Mouse (Mus musculus): ENCODE data around the gene Kif3b. TPM values are rescaled to one million over a fixed set of nuclear protein-coding genes. Genes with fewer than 3 reads are reported as not detected.
A peak's percentile ranks its signal among the peaks of the same experiment; 100 is the strongest.

Gene Kif3b
- polyA plus RNA-seq, 2 experiments: 1.8 to 2.5 TPM

- no peak for TF ChIP-seq EP300 (IDR thresholded peaks at IDR 0.05; ENCODE audit: low read depth)
- Histone ChIP-seq H3K27me3 (ENCODE audit: control insufficient read depth, insufficient read depth, low read length) (no peaks in the 10 kb centered on the region), H3K27ac (no peak overlapping the region), H3K9me3 (ENCODE audit: control insufficient read depth, low read length) (no peaks in the 10 kb centered on the region), H3K4me3 (ENCODE audit: insufficient read depth in 1 of 2, low read depth in 2 of 2, low read length in 2 of 2) (no peak overlapping the region), H3K4me1 (replicated peaks; ENCODE audit: control insufficient read depth in 2 of 2, insufficient read depth in 2 of 2, low read length in 1 of 2) (peaks cover 0 to 4% of the 10 kb centered on the region in 2 experiments; a peak in 1 of 4 replicates), H3K36me3 (replicated peaks; ENCODE audit: control insufficient read depth, insufficient read depth, low read depth) (peaks cover 7% of the 10 kb centered on the region), H3K9ac (replicated peaks) (no peak overlapping the region), H3K4me2 (ENCODE audit: low read depth) (no peak overlapping the region)
- no peak for ATAC-seq (ENCODE audit: insufficient read depth)
- 45% methylated on average over 8 of the region's 8 CpGs for WGBS (ENCODE audit: insufficient replicate concordance)
- DNase-seq (ENCODE audit: low read depth in 3 of 3, low spot score in 3 of 3): no peak
Measured at GRCm38 (mm10) chr2:153319036-153319643, 27.9 kb downstream of the Kif3b start.

GRCm38 (mm10) chr2:153325706-153326376 lies 34.6 kb downstream of the Kif3b start:
- Histone ChIP-seq H3K4me1 (replicated peaks; ENCODE audit: control insufficient read depth in 2 of 2, insufficient read depth in 2 of 2, low read length in 1 of 2) (no peaks in the 10 kb centered on the region), H3K9ac (replicated peaks) (no peak overlapping the region), H3K4me3 (ENCODE audit: insufficient read depth in 1 of 2, low read depth in 2 of 2, low read length in 2 of 2) (no peak overlapping the region), H3K27me3 (ENCODE audit: control insufficient read depth, insufficient read depth, low read length) (no peaks in the 10 kb centered on the region), H3K36me3 (replicated peaks; ENCODE audit: control insufficient read depth, insufficient read depth, low read depth) (peaks cover 7% of the 10 kb centered on the region), H3K9me3 (ENCODE audit: control insufficient read depth, low read length) (no peaks in the 10 kb centered on the region), H3K4me2 (ENCODE audit: low read depth) (no peak overlapping the region), H3K27ac (no peak overlapping the region)
- ATAC-seq (ENCODE audit: insufficient read depth): no peak
- 77% methylated on average over 9 of the region's 9 CpGs for WGBS (ENCODE audit: insufficient replicate concordance)
- TF ChIP-seq EP300 (IDR thresholded peaks at IDR 0.05; ENCODE audit: low read depth) (no peak), CTCF (IDR thresholded peaks at IDR 0.05; ENCODE audit: low read depth) (no peak)
- DNase-seq (ENCODE audit: low read depth in 3 of 3, low spot score in 3 of 3): no peak

- H3K9ac ChIP-seq (replicated peaks): no peak overlapping the region
- no peak overlapping the region for H3K27ac ChIP-seq
- ATAC-seq (ENCODE audit: insufficient read depth): no peak
- H3K36me3 ChIP-seq (replicated peaks; ENCODE audit: control insufficient read depth, insufficient read depth, low read depth): no peaks in the 10 kb centered on the region
- H3K4me1 ChIP-seq (replicated peaks; ENCODE audit: control insufficient read depth in 2 of 2, insufficient read depth in 2 of 2, low read length in 1 of 2): peaks cover 3 to 22% of the 10 kb centered on the region in 2 experiments; a peak in 3 of 4 replicates
- DNase-seq (ENCODE audit: low read depth in 3 of 3, low spot score in 3 of 3): no peak
- TF ChIP-seq EP300 (IDR thresholded peaks at IDR 0.05; ENCODE audit: low read depth): no peak
- no peak for TF ChIP-seq CTCF (IDR thresholded peaks at IDR 0.05; ENCODE audit: low read depth)
- WGBS (ENCODE audit: insufficient replicate concordance): 94% methylated on average over 5 of the region's 5 CpGs
- H3K9me3 ChIP-seq (ENCODE audit: control insufficient read depth, low read length): no peaks in the 10 kb centered on the region
- H3K27me3 ChIP-seq (ENCODE audit: control insufficient read depth, insufficient read depth, low read length): no peaks in the 10 kb centered on the region
- no peak overlapping the region for H3K4me2 ChIP-seq (ENCODE audit: low read depth)
- no peak overlapping the region for H3K4me3 ChIP-seq (ENCODE audit: insufficient read depth in 1 of 2, low read depth in 2 of 2, low read length in 2 of 2)
Measured at GRCm38 (mm10) chr2:153332271-153332670, 41.1 kb downstream of the Kif3b start.

- TF ChIP-seq EP300 (IDR thresholded peaks at IDR 0.05; ENCODE audit: low read depth) (no peak), CTCF (IDR thresholded peaks at IDR 0.05; ENCODE audit: low read depth) (no peak)
- ATAC-seq (ENCODE audit: insufficient read depth) (no peak), DNase-seq (ENCODE audit: low read depth in 3 of 3, low spot score in 3 of 3) (peak in 1 of 3 experiments; percentile 17)
- no peak overlapping the region for H3K27ac ChIP-seq
- no peaks in the 10 kb centered on the region for H3K27me3 ChIP-seq (ENCODE audit: control insufficient read depth, insufficient read depth, low read length)
- H3K9ac ChIP-seq (replicated peaks): no peak overlapping the region
- peaks cover 3 to 29% of the 10 kb centered on the region in 2 experiments; a peak in 3 of 4 replicates for H3K4me1 ChIP-seq (replicated peaks; ENCODE audit: control insufficient read depth in 2 of 2, insufficient read depth in 2 of 2, low read length in 1 of 2)
- H3K4me2 ChIP-seq (ENCODE audit: low read depth): no peak overlapping the region
- no peaks in the 10 kb centered on the region for H3K36me3 ChIP-seq (replicated peaks; ENCODE audit: control insufficient read depth, insufficient read depth, low read depth)
- 69% methylated on average over 3 of the region's 3 CpGs for WGBS (ENCODE audit: insufficient replicate concordance)
- H3K9me3 ChIP-seq (ENCODE audit: control insufficient read depth, low read length): no peaks in the 10 kb centered on the region
- no peak overlapping the region for H3K4me3 ChIP-seq (ENCODE audit: insufficient read depth in 1 of 2, low read depth in 2 of 2, low read length in 2 of 2)
Measured at GRCm38 (mm10) chr2:153332981-153333380, 41.8 kb downstream of the Kif3b start.

- ATAC-seq (ENCODE audit: insufficient read depth) (peak; percentile 21; the same call in 1 of the 2 replicates), DNase-seq (ENCODE audit: low read depth in 3 of 3, low spot score in 3 of 3) (no peak)
- H3K27ac ChIP-seq: no peak overlapping the region
- 67% methylated on average over 6 of the region's 6 CpGs for WGBS (ENCODE audit: insufficient replicate concordance)
- H3K4me2 ChIP-seq (ENCODE audit: low read depth): no peak overlapping the region
- TF ChIP-seq CTCF (IDR thresholded peaks at IDR 0.05; ENCODE audit: low read depth) (no peak), EP300 (IDR thresholded peaks at IDR 0.05; ENCODE audit: low read depth) (no peak)
- no peaks in the 10 kb centered on the region for H3K36me3 ChIP-seq (replicated peaks; ENCODE audit: control insufficient read depth, insufficient read depth, low read depth)
- peaks cover 3 to 31% of the 10 kb centered on the region in 2 experiments; a peak in 3 of 4 replicates for H3K4me1 ChIP-seq (replicated peaks; ENCODE audit: control insufficient read depth in 2 of 2, insufficient read depth in 2 of 2, low read length in 1 of 2)
- no peaks in the 10 kb centered on the region for H3K27me3 ChIP-seq (ENCODE audit: control insufficient read depth, insufficient read depth, low read length)
- no peak overlapping the region for H3K9ac ChIP-seq (replicated peaks)
- H3K4me3 ChIP-seq (ENCODE audit: insufficient read depth in 1 of 2, low read depth in 2 of 2, low read length in 2 of 2): no peak overlapping the region
- no peaks in the 10 kb centered on the region for H3K9me3 ChIP-seq (ENCODE audit: control insufficient read depth, low read length)
Measured at GRCm38 (mm10) chr2:153333822-153334232, 42.6 kb downstream of the Kif3b start.
